Mouse (Mus musculus) megakaryocyte, embryonic 14.5 days (primary cell): ENCODE measurements at regions not wholly inside any gene's neighbourhood (a gene's known extent, or its start where the extent isn't known, plus 50 kb on each side); places are given as distances from the start of the nearest gene placed in this dataset.

Source experiments
- FLI1 ChIP-seq: IDR thresholded peaks from 2 replicates; pipeline ENCODE4 v1.6.1; 2012; ENCODE audit warnings: low read length, inconsistent platforms, mixed read lengths
- GATA1 ChIP-seq: IDR thresholded peaks from 3 replicates; pipeline ENCODE4 v1.6.1; 2012; ENCODE audit warnings: mixed read lengths, low read length, inconsistent platforms, borderline replicate concordance

GRCm38 (mm10) chr7:40776220-40776619, 121.9 kb upstream of the Vstm2b start:
- no peak for TF ChIP-seq GATA1
- TF ChIP-seq FLI1 = no peak
